Mouse (Mus musculus) bone marrow macrophage, adult 2 months (primary cell): ENCODE data around the gene Pcp4.

ENCODE experiments used
- CTCF ChIP-seq: IDR thresholded peaks from 2 replicates; pipeline ENCODE4 v1.5.1; 2012; ENCODE audit warnings: low read depth, mild to moderate bottlenecking, low read length, moderate library complexity
- POLR2A ChIP-seq: IDR thresholded peaks from 2 replicates; pipeline ENCODE4 v1.6.1; 2012; ENCODE audit warnings: mild to moderate bottlenecking, low read depth, low read length, borderline replicate concordance

GRCm38 (mm10) chr16:96487007-96487684 lies 19.7 kb downstream of the Pcp4 start:
- TF ChIP-seq POLR2A (no peak), CTCF (no peak)
